Mouse (Mus musculus) testis, adult 2 months (tissue): ENCODE results near the gene Chchd3. TPM values are rescaled to one million over a fixed set of nuclear protein-coding genes. Genes with fewer than 3 reads are reported as not detected.

Experiments used
- H3K27ac ChIP-seq: fragments of 200-500 bp; 2 replicates; pipeline ENCODE4 v1.5.1; 2012; ENCODE audit warnings: low read depth, low read length; ENCODE audit not compliant: control insufficient read depth, insufficient read depth
- H3K27me3 ChIP-seq: fragments of 200-500 bp; 2 replicates; pipeline ENCODE4 v1.6.1; 2012; ENCODE audit warnings: mild to moderate bottlenecking, low read length, moderate library complexity; ENCODE audit not compliant: control insufficient read depth, insufficient read depth
- H3K36me3 ChIP-seq: fragments of 200-500 bp; 2 replicates; pipeline ENCODE4 v1.6.1; 2012; ENCODE audit warnings: mild to moderate bottlenecking, low read length; ENCODE audit not compliant: control insufficient read depth, insufficient read depth
- H3K4me1 ChIP-seq: fragments of 200-500 bp; 2 replicates; pipeline ENCODE4 v1.6.1; 2012; ENCODE audit warnings: low read length; ENCODE audit not compliant: control insufficient read depth, insufficient read depth
- H3K4me3 ChIP-seq: fragments of 200-500 bp; 2 replicates; pipeline ENCODE4 v1.5.1; 2012; ENCODE audit warnings: low read depth, mild to moderate bottlenecking, low read length, moderate library complexity, mixed read lengths; ENCODE audit not compliant: control insufficient read depth
- CTCF ChIP-seq: fragments of 200-500 bp; IDR thresholded peaks from 2 replicates; pipeline ENCODE4 v1.5.1; 2012; ENCODE audit warnings: low read depth, mild to moderate bottlenecking, inconsistent platforms, low read length, moderate library complexity; ENCODE audit not compliant: control insufficient read depth, insufficient read depth, insufficient replicate concordance
- POLR2A ChIP-seq: fragments of 200-500 bp; IDR thresholded peaks from 2 replicates; pipeline ENCODE4 v1.6.1; 2012; ENCODE audit warnings: low read depth, mild to moderate bottlenecking, inconsistent platforms, low read length, moderate library complexity; ENCODE audit not compliant: control insufficient read depth
- polyA plus RNA-seq: library from polyadenylated mRNA; depleted of rRNA; stranded (reverse); fragments of >200 nt; gene quantifications from 2 replicates; pipeline ENCODE4 v1.2.3, GENCODE M21; 2012

Gene Chchd3
- polyA plus RNA-seq, 1 experiment = 192 TPM

DNA sequence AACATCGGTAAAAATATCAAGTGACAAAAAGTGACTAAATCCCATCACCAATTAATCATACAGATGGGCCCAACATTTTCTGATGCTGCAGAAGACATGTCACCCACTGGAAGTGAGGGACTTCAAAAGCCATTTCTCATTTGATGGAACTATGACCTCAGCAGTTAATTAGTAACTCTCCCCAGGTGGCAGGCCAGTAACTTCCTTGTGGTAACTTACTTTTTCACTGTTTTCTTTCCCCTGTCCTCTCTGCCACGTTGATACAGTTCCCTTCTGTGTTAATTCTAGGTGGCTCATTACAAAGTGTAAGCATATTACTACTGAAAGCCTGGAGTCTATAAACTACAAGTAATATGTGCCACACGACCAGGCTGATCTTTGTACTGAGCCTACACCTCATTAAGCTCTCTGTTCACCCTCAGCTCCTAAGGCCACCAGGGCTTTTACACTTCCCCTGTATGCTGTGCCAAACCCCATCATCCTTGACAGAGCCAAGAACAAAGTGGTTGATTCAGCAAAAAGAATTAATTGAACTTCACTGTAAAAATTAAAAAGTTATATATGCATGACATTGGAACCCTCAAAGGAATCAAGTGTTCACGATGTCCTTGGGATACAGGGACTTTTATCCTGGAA is 171.0 kb downstream of the Chchd3 start:
- Histone ChIP-seq H3K4me3 (no peak overlapping the region), H3K36me3 (no peaks in the 10 kb centered on the region), H3K4me1 (no peaks in the 10 kb centered on the region), H3K27me3 (no peaks in the 10 kb centered on the region), H3K27ac (no peak overlapping the region)
- TF ChIP-seq CTCF (no peak), POLR2A (no peak)

DNA sequence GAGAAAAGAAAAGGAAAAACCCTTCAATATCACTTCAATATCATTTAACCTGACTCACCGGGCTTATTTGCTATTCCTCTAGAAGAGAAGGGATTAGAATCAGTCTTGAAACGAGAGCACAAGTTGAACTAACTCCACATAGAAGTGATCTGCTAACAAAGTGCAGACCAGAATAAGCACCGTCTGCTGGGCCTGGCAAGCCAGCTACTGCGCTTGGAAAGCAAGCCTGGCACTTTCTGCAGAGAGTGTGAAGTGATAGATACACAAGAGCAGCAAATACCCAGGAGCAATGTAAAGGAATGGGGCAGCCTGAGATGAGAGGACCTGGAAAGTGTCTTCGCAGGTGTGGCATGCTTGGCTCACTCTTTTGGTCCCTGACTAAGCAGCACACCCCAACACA is 181.5 kb downstream of the Chchd3 start:
- H3K36me3 ChIP-seq = no peaks in the 10 kb centered on the region
- H3K4me1 ChIP-seq = no peaks in the 10 kb centered on the region
- H3K27me3 ChIP-seq = no peaks in the 10 kb centered on the region
- TF ChIP-seq CTCF = no peak
- no peak for TF ChIP-seq POLR2A
- no peak overlapping the region for H3K4me3 ChIP-seq
- no peak overlapping the region for H3K27ac ChIP-seq

DNA sequence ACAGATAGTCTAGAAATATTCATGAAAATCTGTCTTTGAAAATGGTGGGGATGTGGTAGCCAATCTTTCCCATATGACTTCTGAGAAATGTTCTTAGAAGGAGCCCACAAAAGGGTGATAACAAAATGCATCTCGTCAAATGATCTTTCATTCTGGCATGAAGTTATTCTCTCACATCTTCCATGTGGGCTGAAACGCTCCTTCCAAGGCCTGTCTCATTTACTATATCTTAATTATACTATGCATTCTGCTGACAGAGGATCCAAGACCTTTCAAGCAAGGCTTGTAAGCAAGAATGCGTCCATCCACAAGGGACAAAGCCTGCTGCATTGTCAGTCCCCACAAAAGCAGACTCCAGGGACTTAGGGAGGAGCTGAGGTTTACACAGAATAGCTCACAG is 185.9 kb downstream of the Chchd3 start:
- Histone ChIP-seq H3K36me3 (no peaks in the 10 kb centered on the region), H3K4me1 (no peaks in the 10 kb centered on the region), H3K27ac (no peak overlapping the region), H3K4me3 (no peak overlapping the region), H3K27me3 (no peaks in the 10 kb centered on the region)
- TF ChIP-seq POLR2A (no peak), CTCF (no peak)

DNA sequence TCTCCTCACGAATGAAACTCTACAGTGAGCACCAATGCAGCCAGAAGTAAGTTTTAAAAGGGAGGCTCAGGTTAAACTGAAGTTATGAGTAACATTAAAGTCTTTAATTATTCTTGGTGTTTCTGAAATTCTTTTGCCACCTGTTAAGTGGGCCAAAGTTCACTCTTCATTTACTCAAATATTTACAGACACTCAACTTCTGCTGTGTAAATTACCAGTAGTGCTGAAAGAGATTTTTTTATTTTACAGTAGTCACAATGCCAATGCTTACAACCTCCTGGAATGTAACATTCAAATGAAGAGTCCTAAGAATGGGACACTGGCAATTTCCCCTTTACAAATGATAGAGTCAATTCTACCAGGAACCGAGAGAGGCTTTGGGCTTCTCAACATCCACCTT is 187.3 kb downstream of the Chchd3 start:
- Histone ChIP-seq H3K4me3 (no peak overlapping the region), H3K4me1 (no peaks in the 10 kb centered on the region), H3K27me3 (no peaks in the 10 kb centered on the region), H3K36me3 (no peaks in the 10 kb centered on the region), H3K27ac (no peak overlapping the region)
- TF ChIP-seq POLR2A = no peak
- TF ChIP-seq CTCF = no peak

DNA sequence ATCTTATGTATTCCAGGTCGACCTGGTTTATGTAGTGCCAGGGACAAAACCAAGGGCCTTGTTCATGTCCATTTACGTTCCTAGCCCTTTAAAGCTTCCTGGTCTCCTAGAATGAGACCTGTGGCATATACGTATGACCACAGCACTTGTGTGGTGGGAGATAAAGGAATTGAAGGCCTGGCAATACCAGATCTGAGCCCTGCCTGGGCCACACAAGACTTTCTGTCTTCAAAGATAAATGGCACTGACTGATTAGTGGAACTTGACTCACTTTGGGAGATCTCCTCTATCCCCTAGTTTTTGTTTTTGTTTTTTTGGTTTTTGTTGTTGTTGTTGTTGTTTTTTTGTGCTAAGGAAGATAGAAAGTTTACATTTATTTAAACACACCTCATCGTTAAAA is 209.1 kb downstream of the Chchd3 start:
- Histone ChIP-seq H3K4me3 (no peak overlapping the region), H3K36me3 (no peaks in the 10 kb centered on the region), H3K4me1 (no peaks in the 10 kb centered on the region), H3K27ac (no peak overlapping the region), H3K27me3 (no peaks in the 10 kb centered on the region)
- TF ChIP-seq CTCF (no peak), POLR2A (no peak)

DNA sequence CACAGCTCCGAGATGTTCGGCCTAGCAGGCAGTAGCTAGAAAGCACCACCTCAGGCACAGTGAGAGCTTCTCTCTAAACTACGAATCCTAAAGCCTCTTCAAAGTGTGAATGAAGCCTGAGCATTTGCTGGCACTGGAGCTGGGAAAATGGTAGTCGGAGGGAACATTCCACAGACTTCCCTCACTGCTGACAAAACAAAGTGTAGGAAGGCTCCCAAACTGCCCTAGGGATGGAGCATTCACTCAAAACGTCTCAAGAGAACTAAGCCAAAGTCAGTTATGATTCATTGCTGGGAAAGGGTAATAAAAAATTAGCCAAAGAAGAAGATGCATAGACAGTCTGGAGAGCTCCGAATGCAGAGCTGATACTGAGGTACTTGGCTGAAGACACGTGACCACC is 211.1 kb downstream of the Chchd3 start:
- Histone ChIP-seq H3K27ac (no peak overlapping the region), H3K4me1 (no peaks in the 10 kb centered on the region), H3K4me3 (no peak overlapping the region), H3K27me3 (no peaks in the 10 kb centered on the region), H3K36me3 (no peaks in the 10 kb centered on the region)
- no peak for TF ChIP-seq POLR2A
- no peak for TF ChIP-seq CTCF

DNA sequence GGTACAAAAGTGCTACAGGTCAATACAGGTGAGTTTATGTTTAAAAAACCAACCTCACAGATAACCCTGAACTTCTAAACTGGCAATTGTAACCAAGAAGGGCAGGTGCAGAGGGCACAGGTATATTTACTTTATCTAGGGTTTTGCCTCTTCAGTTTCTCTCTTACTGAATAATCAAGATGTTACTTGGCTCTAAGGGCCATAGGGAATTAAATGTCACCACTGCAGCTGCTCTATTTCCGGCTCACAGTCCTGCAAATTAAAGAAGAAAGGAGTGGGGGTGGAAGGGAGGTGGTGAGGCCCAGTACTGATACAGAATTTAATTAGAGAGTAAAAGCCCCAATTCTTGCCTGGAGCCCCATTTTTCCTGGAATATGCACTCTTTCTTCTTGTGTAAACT is 214.6 kb downstream of the Chchd3 start:
- H3K36me3 ChIP-seq = no peaks in the 10 kb centered on the region
- H3K27me3 ChIP-seq = no peaks in the 10 kb centered on the region
- no peaks in the 10 kb centered on the region for H3K4me1 ChIP-seq
- H3K27ac ChIP-seq = no peak overlapping the region
- no peak for TF ChIP-seq POLR2A
- no peak for TF ChIP-seq CTCF
- no peak overlapping the region for H3K4me3 ChIP-seq

DNA sequence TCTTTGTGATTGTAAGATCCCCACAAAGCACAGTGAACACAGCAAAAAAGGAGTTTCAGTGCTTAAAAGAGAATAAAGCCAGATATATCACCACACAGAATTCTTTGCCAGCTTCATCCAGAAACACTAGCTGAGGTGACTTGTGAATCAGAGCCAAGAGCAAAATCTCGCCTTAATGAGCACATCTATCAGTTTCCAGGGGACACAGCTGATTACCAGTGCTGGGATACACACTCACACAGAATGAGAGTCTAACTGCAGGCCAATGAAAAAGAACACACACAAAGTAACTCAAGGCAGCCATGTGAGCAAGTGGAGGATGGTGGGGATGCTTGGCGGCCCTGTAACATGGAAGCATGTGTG is 222.1 kb downstream of the Chchd3 start:
- Histone ChIP-seq H3K4me1 (no peaks in the 10 kb centered on the region), H3K36me3 (no peaks in the 10 kb centered on the region), H3K27me3 (no peaks in the 10 kb centered on the region), H3K4me3 (no peak overlapping the region), H3K27ac (no peak overlapping the region)
- TF ChIP-seq CTCF (no peak), POLR2A (no peak)
